Mouse (Mus musculus) cortical plate, adult 2 months (tissue): Measurements from ENCODE around the gene Itih1.

Experiments used
- CTCF ChIP-seq: fragments of 200-500 bp; IDR thresholded peaks from 2 replicates; pipeline ENCODE4 v1.5.1; 2011; ENCODE audit warnings: mild to moderate bottlenecking, control low read depth, low read length; ENCODE audit not compliant: insufficient read depth; ENCODE audit errors: extremely low read depth
- POLR2A ChIP-seq: fragments of 200-500 bp; IDR thresholded peaks from 2 replicates; pipeline ENCODE4 v1.6.1; 2011; ENCODE audit warnings: mild to moderate bottlenecking, low read length, control low read depth; ENCODE audit not compliant: insufficient read depth; ENCODE audit errors: extremely low read depth

DNA sequence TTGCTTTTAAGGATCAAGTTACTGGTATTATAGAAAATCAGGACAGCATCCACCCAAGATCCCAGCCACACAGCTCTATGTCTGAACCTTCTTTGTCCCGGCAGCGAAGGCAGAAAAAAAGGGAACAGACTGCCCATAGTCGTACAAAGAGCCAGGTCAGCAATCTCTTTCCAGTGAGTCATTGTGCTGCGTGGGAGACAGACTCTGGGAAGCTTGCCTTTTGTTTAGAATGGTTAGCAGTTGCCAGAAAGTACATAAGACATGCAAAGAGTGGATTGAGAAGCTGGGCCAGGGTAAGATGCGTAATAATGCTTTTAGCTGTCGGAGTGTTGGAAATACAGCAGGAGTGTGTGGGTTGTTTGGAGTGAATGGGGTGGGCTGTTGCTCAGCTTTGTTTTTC, 31.1 kb upstream of the Itih1 start:
- TF ChIP-seq POLR2A (no peak), CTCF (no peak)
